Mouse (Mus musculus): ENCODE results near the gene Spaca9. TPM values are rescaled to one million over a fixed set of nuclear protein-coding genes. Genes with fewer than 3 reads are reported as not detected.

The Spaca9 gene
- polyA plus RNA-seq, 1 experiment: 5.0 TPM

- no peak overlapping the region for H3K4me3 ChIP-seq (ENCODE audit: extremely low read depth, insufficient read depth, insufficient read length)
- DNase-seq (ENCODE audit: low read depth in 1 of 2, low spot score in 2 of 2): no peak
- no peaks in the 10 kb centered on the region; the same call in 1 of the 2 replicates for H3K27me3 ChIP-seq (ENCODE audit: control insufficient read depth, insufficient read depth, low read length)
- TF ChIP-seq CTCF (IDR thresholded peaks at IDR 0.05; ENCODE audit: extremely low read depth, insufficient read depth, insufficient read length, insufficient replicate concordance): no peak
- TF ChIP-seq POLR2A (IDR thresholded peaks at IDR 0.05; ENCODE audit: low read depth, low read length): no peak
- no peaks in the 10 kb centered on the region for H3K4me1 ChIP-seq (ENCODE audit: control insufficient read depth, insufficient read depth, insufficient read length)
- H3K27ac ChIP-seq (ENCODE audit: insufficient read depth, low read length): no peak overlapping the region
- no peaks in the 10 kb centered on the region for H3K36me3 ChIP-seq (ENCODE audit: control insufficient read depth, insufficient read depth, low read length)
Measured at GRCm38 (mm10) chr2:28730676-28731075, 31.1 kb upstream of the Spaca9 start.

- 72% methylated on average over 16 of the region's 16 CpGs for WGBS
- no peak overlapping the region for H3K27ac ChIP-seq (ENCODE audit: insufficient read depth, low read length)
- H3K4me3 ChIP-seq (ENCODE audit: extremely low read depth, insufficient read depth, insufficient read length): no peak overlapping the region
- TF ChIP-seq POLR2A (IDR thresholded peaks at IDR 0.05; ENCODE audit: low read depth, low read length): no peak
- TF ChIP-seq CTCF (IDR thresholded peaks at IDR 0.05; ENCODE audit: extremely low read depth, insufficient read depth, insufficient read length, insufficient replicate concordance): no peak
- no peak for DNase-seq (ENCODE audit: low read depth in 1 of 2, low spot score in 2 of 2)
- H3K4me1 ChIP-seq (ENCODE audit: control insufficient read depth, insufficient read depth, insufficient read length): no peaks in the 10 kb centered on the region
- no peaks in the 10 kb centered on the region for H3K36me3 ChIP-seq (ENCODE audit: control insufficient read depth, insufficient read depth, low read length)
- no peaks in the 10 kb centered on the region; the same call in 1 of the 2 replicates for H3K27me3 ChIP-seq (ENCODE audit: control insufficient read depth, insufficient read depth, low read length)
Measured at GRCm38 (mm10) chr2:28727786-28728404, 28.4 kb upstream of the Spaca9 start.

DNA sequence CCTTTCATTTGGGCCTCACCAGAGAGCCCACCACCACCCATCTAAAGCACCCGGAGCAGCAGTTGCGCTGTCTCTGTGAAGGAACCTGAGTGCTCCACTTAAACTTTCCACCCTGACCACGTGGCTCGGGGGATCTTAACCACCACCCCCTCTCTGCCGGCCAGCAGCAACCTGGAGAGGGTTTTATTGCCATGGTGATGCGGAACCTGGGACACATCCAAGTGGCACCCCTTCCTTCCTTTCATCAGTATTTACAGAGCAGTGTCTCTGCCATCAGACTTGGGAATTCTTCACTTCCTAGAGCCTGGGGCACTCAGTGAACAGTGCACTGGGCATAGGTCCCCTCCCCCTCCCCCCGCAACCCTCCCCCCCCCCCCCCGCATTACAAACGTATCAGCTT, 24.4 kb upstream of the Spaca9 start:
- no peak for DNase-seq (ENCODE audit: low read depth in 1 of 2, low spot score in 2 of 2)
- TF ChIP-seq CTCF (IDR thresholded peaks at IDR 0.05; ENCODE audit: extremely low read depth, insufficient read depth, insufficient read length, insufficient replicate concordance) (no peak), POLR2A (IDR thresholded peaks at IDR 0.05; ENCODE audit: low read depth, low read length) (no peak)
- Histone ChIP-seq H3K36me3 (ENCODE audit: control insufficient read depth, insufficient read depth, low read length) (no peaks in the 10 kb centered on the region), H3K27ac (ENCODE audit: insufficient read depth, low read length) (no peak overlapping the region), H3K27me3 (ENCODE audit: control insufficient read depth, insufficient read depth, low read length) (no peaks in the 10 kb centered on the region), H3K4me3 (ENCODE audit: extremely low read depth, insufficient read depth, insufficient read length) (no peak overlapping the region), H3K4me1 (ENCODE audit: control insufficient read depth, insufficient read depth, insufficient read length) (no peaks in the 10 kb centered on the region)
- WGBS: 26% methylated on average over 9 of the region's 9 CpGs

- no peak for DNase-seq (ENCODE audit: low read depth in 1 of 2, low spot score in 2 of 2)
- Histone ChIP-seq H3K4me1 (ENCODE audit: control insufficient read depth, insufficient read depth, insufficient read length) (no peaks in the 10 kb centered on the region), H3K36me3 (ENCODE audit: control insufficient read depth, insufficient read depth, low read length) (no peaks in the 10 kb centered on the region), H3K27ac (ENCODE audit: insufficient read depth, low read length) (no peak overlapping the region), H3K27me3 (ENCODE audit: control insufficient read depth, insufficient read depth, low read length) (no peaks in the 10 kb centered on the region), H3K4me3 (ENCODE audit: extremely low read depth, insufficient read depth, insufficient read length) (no peak overlapping the region)
- TF ChIP-seq POLR2A (IDR thresholded peaks at IDR 0.05; ENCODE audit: low read depth, low read length): no peak
- no peak for TF ChIP-seq CTCF (IDR thresholded peaks at IDR 0.05; ENCODE audit: extremely low read depth, insufficient read depth, insufficient read length, insufficient replicate concordance)
- WGBS: 75% methylated on average over 8 of the region's 8 CpGs
Measured at GRCm38 (mm10) chr2:28722419-28722818, 22.9 kb upstream of the Spaca9 start.

- H3K27me3 ChIP-seq (ENCODE audit: control insufficient read depth, insufficient read depth, low read length): no peaks in the 10 kb centered on the region
- no peaks in the 10 kb centered on the region for H3K4me1 ChIP-seq (ENCODE audit: control insufficient read depth, insufficient read depth, insufficient read length)
- no peak overlapping the region for H3K4me3 ChIP-seq (ENCODE audit: extremely low read depth, insufficient read depth, insufficient read length)
- H3K27ac ChIP-seq (ENCODE audit: insufficient read depth, low read length): no peak overlapping the region
- WGBS: 86% methylated on average over 8 of the region's 8 CpGs
- H3K36me3 ChIP-seq (ENCODE audit: control insufficient read depth, insufficient read depth, low read length): no peaks in the 10 kb centered on the region
- DNase-seq (ENCODE audit: low read depth in 1 of 2, low spot score in 2 of 2): no peak
- TF ChIP-seq POLR2A (IDR thresholded peaks at IDR 0.05; ENCODE audit: low read depth, low read length) (no peak), CTCF (IDR thresholded peaks at IDR 0.05; ENCODE audit: extremely low read depth, insufficient read depth, insufficient read length, insufficient replicate concordance) (no peak)
Measured at GRCm38 (mm10) chr2:28713036-28713435, 13.5 kb upstream of the Spaca9 start.

GRCm38 (mm10) chr2:28706787-28707186, 7.3 kb upstream of the Spaca9 start:
- WGBS: 24% methylated on average over 6 of the region's 6 CpGs
- TF ChIP-seq CTCF (IDR thresholded peaks at IDR 0.05; ENCODE audit: extremely low read depth, insufficient read depth, insufficient read length, insufficient replicate concordance) (no peak), POLR2A (IDR thresholded peaks at IDR 0.05; ENCODE audit: low read depth, low read length) (no peak)
- Histone ChIP-seq H3K4me3 (ENCODE audit: extremely low read depth, insufficient read depth, insufficient read length) (no peak overlapping the region), H3K36me3 (ENCODE audit: control insufficient read depth, insufficient read depth, low read length) (no peaks in the 10 kb centered on the region), H3K27ac (ENCODE audit: insufficient read depth, low read length) (no peak overlapping the region), H3K4me1 (ENCODE audit: control insufficient read depth, insufficient read depth, insufficient read length) (no peaks in the 10 kb centered on the region), H3K27me3 (ENCODE audit: control insufficient read depth, insufficient read depth, low read length) (no peaks in the 10 kb centered on the region)
- no peak for DNase-seq (ENCODE audit: low read depth in 1 of 2, low spot score in 2 of 2)

DNA sequence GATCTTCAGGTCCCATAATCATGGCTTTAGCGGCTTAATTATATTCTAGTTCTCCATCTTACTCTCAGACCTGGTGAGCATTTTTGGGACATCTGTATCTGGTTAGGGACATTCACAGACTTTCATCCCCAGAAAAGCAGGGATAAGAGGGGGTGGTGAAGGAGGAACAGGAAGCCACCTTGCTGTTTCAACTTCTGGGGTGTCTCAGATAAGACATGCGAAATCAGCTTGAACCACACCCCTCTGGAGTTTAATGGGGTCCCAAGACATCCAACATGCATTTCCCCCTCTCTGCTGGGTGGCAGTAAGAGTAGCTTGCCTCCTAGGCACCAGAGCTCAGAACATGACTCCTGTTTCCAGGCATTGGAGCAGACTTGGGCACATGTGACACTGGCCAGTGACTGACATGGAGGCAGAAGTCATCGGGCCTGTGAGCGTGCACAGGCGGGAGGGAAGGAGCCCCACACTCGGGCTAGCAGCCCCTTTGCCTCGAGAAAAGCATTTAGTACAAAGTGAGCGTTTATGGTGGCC, 6.6 kb upstream of the Spaca9 start:
- no peak for TF ChIP-seq POLR2A (IDR thresholded peaks at IDR 0.05; ENCODE audit: low read depth, low read length)
- no peak for TF ChIP-seq CTCF (IDR thresholded peaks at IDR 0.05; ENCODE audit: extremely low read depth, insufficient read depth, insufficient read length, insufficient replicate concordance)
- Histone ChIP-seq H3K36me3 (ENCODE audit: control insufficient read depth, insufficient read depth, low read length) (no peaks in the 10 kb centered on the region), H3K4me3 (ENCODE audit: extremely low read depth, insufficient read depth, insufficient read length) (no peak overlapping the region), H3K27ac (ENCODE audit: insufficient read depth, low read length) (no peak overlapping the region), H3K27me3 (ENCODE audit: control insufficient read depth, insufficient read depth, low read length) (no peaks in the 10 kb centered on the region), H3K4me1 (ENCODE audit: control insufficient read depth, insufficient read depth, insufficient read length) (no peaks in the 10 kb centered on the region)
- no peak for DNase-seq (ENCODE audit: low read depth in 1 of 2, low spot score in 2 of 2)
- WGBS: 80% methylated on average over 8 of the region's 8 CpGs

All from spleen, adult 2 months (tissue).